Comparison of ENCODE assay signal across 8 mouse cellular contexts in the genomic region with DNA sequence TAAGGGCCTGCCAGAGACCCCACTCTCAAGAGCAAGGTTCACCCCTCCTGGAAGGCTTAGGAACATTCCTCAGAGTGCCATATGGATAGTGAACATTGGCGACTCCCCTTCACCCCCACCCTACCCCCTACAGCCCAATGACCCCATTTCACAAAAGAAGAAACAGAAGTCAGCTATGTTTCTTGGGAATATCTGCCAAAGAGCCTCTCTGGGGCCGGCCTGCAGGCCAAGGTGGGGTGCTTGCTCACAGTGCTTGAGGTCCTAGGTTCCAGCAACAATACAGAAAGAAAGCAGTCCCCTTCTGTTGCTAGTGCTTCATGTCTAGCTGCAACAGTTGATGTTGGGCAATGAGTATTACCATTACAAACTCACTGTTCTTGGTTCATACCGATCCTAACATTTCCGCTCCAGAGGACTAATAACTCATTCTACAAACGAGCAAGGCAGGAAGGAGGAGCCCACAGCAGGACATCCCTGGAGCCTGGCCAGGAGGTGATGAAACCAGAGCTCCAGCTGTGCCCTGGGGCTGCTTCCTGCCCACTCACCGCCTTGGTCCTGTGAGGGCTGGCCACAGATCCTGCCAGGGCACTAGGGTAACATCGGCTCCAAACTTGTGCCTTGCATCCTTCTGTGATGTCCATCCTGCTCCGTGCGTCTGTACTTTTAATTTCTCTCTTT. TPM values are rescaled to one million over a fixed set of nuclear protein-coding genes. Genes with fewer than 3 reads are reported as not detected.
DNase-seq lines count a peak whose midpoint lies in the region; ATAC-seq and TF ChIP-seq lines count a peak whose summit lies in the region.

No protein-coding gene starts in this region.

- no peak overlapping the region for H3K27ac ChIP-seq in forebrain, embryonic 14.5 days (ENCODE audit: low read depth, low read length)
- H3K27ac ChIP-seq in forebrain, postnatal 0 days (ENCODE audit: low read depth, low read length): no peak overlapping the region

- WGBS in forebrain, embryonic 14.5 days: 59% methylated on average over 9 of the region's 9 CpGs
- WGBS in forebrain, postnatal 0 days: 54% methylated on average over 9 of the region's 9 CpGs

- no peaks in the 10 kb centered on the region for H3K9me3 ChIP-seq in forebrain, embryonic 14.5 days (replicated peaks; ENCODE audit: control insufficient read depth, low read length)
- no peaks in the 10 kb centered on the region for H3K9me3 ChIP-seq in forebrain, postnatal 0 days (ENCODE audit: low read length)

- H3K4me2 ChIP-seq in forebrain, embryonic 14.5 days (ENCODE audit: low read length): no peak overlapping the region
- H3K4me2 ChIP-seq in forebrain, postnatal 0 days (ENCODE audit: low read depth): no peak overlapping the region

- DNase-seq in forebrain, embryonic 14.5 days (ENCODE audit: low spot score): peak; percentile 13
- DNase-seq in forebrain, postnatal 0 days: no peak
- DNase-seq in urinary bladder, postnatal 25 days (ENCODE audit: low spot score): peak; percentile 51
- DNase-seq in urinary bladder, postnatal 10 days (ENCODE audit: low spot score): no peak
- peak; percentile 79 for DNase-seq in kidney, adult 9 months
- DNase-seq in testis, postnatal 10 days (ENCODE audit: low spot score): peak; percentile 79
- no peak for DNase-seq in thymus, postnatal 14 days
- DNase-seq in left cerebral cortex, adult 9 months (ENCODE audit: low spot score in 2 of 2): no peak

- peaks cover 15% of the 10 kb centered on the region for H3K4me1 ChIP-seq in forebrain, embryonic 14.5 days (ENCODE audit: control insufficient read depth, insufficient read depth, low read length)
- H3K4me1 ChIP-seq in forebrain, postnatal 0 days (ENCODE audit: insufficient read depth): peaks cover 16% of the 10 kb centered on the region

- TF ChIP-seq CTCF in forebrain, postnatal 0 days (IDR thresholded peaks at IDR 0.05; ENCODE audit: low read depth): no peak

- H3K36me3 ChIP-seq in forebrain, embryonic 14.5 days (ENCODE audit: control insufficient read depth, insufficient read depth, low read length): peaks cover 15% of the 10 kb centered on the region; the same call in 1 of the 2 replicates
- H3K36me3 ChIP-seq in forebrain, postnatal 0 days (ENCODE audit: insufficient read depth): peaks cover 11% of the 10 kb centered on the region; the same call in 1 of the 2 replicates

- no peaks in the 10 kb centered on the region for H3K27me3 ChIP-seq in forebrain, embryonic 14.5 days (replicated peaks; ENCODE audit: control insufficient read depth, insufficient read depth, low read length)
- no peaks in the 10 kb centered on the region for H3K27me3 ChIP-seq in forebrain, postnatal 0 days (ENCODE audit: insufficient read depth, low read length)

- no peak overlapping the region for H3K4me3 ChIP-seq in forebrain, embryonic 14.5 days (ENCODE audit: low read depth, low read length)
- no peak overlapping the region for H3K4me3 ChIP-seq in forebrain, postnatal 0 days (ENCODE audit: low read depth, low read length)

- H3K9ac ChIP-seq in forebrain, embryonic 14.5 days (ENCODE audit: low read length): no peak overlapping the region
- no peak overlapping the region for H3K9ac ChIP-seq in forebrain, postnatal 0 days

- ATAC-seq in forebrain, embryonic 14.5 days: no peak
- ATAC-seq in forebrain, postnatal 0 days: no peak

RNA-seq across cellular contexts. Expression of gene Slc25a29, which starts 3.6 kb away (rescaled TPM):
- 21.7 and 23.4 TPM in 2 replicates for polyA plus RNA-seq in forebrain, embryonic 14.5 days (2014; fragmentation: Nextera tagmentation; extraction: Ambion mirVana)
- 17.4 and 19.5 TPM in 2 replicates for total RNA-seq in forebrain, postnatal 0 days (2014; rRNA removed)
- polyA plus RNA-seq in forebrain, postnatal 0 days (2015; fragmentation: Nextera tagmentation; extraction: Ambion mirVana): 18.7 and 21.4 TPM in 2 replicates

RNA-seq across cellular contexts. Expression of gene Slc25a47, which starts 3.7 kb away (rescaled TPM):
- polyA plus RNA-seq in forebrain, embryonic 14.5 days (2014; fragmentation: Nextera tagmentation; extraction: Ambion mirVana): 14.1 and 17.3 TPM in 2 replicates
- 10.9 and 14.2 TPM in 2 replicates for total RNA-seq in forebrain, postnatal 0 days (2014; rRNA removed)
- polyA plus RNA-seq in forebrain, postnatal 0 days (2015; fragmentation: Nextera tagmentation; extraction: Ambion mirVana): 11.9 and 12.3 TPM in 2 replicates

RNA-seq across cellular contexts. Expression of gene Yy1, which starts 39.3 kb away (rescaled TPM):
- polyA plus RNA-seq in forebrain, embryonic 14.5 days (2014; fragmentation: Nextera tagmentation; extraction: Ambion mirVana): 15.7 and 17.6 TPM in 2 replicates
- total RNA-seq in forebrain, postnatal 0 days (2014; rRNA removed): 31.9 and 33.8 TPM in 2 replicates
- polyA plus RNA-seq in forebrain, postnatal 0 days (2015; fragmentation: Nextera tagmentation; extraction: Ambion mirVana): 7.4 and 8.8 TPM in 2 replicates

Comparison
In these comparisons a context has a peak if more than half of its experiments do, and no peak if none do; other contexts are left out.
1. DNase-seq: peak in forebrain, embryonic 14.5 days (single experiment), urinary bladder, postnatal 25 days (single experiment), kidney, adult 9 months (single experiment) and testis, postnatal 10 days (single experiment); none in forebrain, postnatal 0 days (single experiment), urinary bladder, postnatal 10 days (single experiment), thymus, postnatal 14 days (single experiment) and left cerebral cortex, adult 9 months (0 of 2).